Mouse (Mus musculus) spleen, adult 2 months (tissue): Measurements from ENCODE around the gene Iqcf4.

Experiments used
- CTCF ChIP-seq: fragments of 200-500 bp; IDR thresholded peaks from 2 replicates; pipeline ENCODE4 v1.5.1; 2011; ENCODE audit warnings: mild to moderate bottlenecking, inconsistent platforms; ENCODE audit not compliant: insufficient read depth, insufficient read length, insufficient replicate concordance; ENCODE audit errors: extremely low read depth
- POLR2A ChIP-seq: fragments of 200-500 bp; IDR thresholded peaks from 2 replicates; pipeline ENCODE4 v1.6.1; 2011; ENCODE audit warnings: low read depth, low read length, inconsistent platforms

DNA sequence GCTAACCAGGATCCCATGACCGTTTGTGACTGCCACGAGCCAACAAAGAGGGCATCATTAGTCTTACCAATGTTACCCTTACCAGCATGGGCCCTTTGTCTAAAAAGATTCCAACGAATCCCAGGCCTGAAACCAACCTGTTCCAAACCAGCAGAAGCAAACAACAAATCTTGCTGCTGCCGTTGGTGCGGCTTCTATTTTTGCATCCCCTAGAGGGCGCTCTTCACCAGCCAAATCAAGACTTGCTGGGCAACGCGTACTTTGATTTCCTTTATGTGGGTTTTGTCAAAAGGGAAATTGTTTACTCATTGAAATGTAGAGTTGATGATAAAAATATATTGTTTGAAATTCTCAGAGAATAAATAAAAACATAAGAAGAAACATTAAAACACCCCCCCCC, 29.8 kb upstream of the Iqcf4 start:
- peak; percentile 49; the same call in 1 of the 2 replicates for TF ChIP-seq CTCF
- no peak for TF ChIP-seq POLR2A
